Mouse (Mus musculus) intestine, embryonic 14.5 days (tissue): ENCODE measurements around the gene Spout1. TPM values are rescaled to one million over a fixed set of nuclear protein-coding genes. Genes with fewer than 3 reads are reported as not detected.

Source experiments
- ATAC-seq: fragments of 200-750 bp; cut with Nextera tagmentation; replicated peaks from 2 replicates; pipeline ENCODE4 v1.8.0; 2017; ENCODE audit warnings: low read depth, moderate number of reproducible peaks, moderate TSS enrichment, moderate library complexity; ENCODE audit not compliant: low FRiP score, low TSS enrichment
- DNase-seq: peaks from one replicate; pipeline ENCODE4 v3.0.0-alpha.2; 2018; ENCODE audit warnings: low spot score
- H3K27ac ChIP-seq: fragments of 300-500 bp; sonication (generic); 2 replicates; pipeline ENCODE4 v1.5.1; 2014; ENCODE audit warnings: low read depth, mild to moderate bottlenecking, control low read depth
- H3K27me3 ChIP-seq: fragments of 300-500 bp; sonication (generic); replicated peaks from 2 replicates; pipeline ENCODE4 v1.6.1; 2014; ENCODE audit warnings: low read length, control low read depth; ENCODE audit not compliant: control insufficient read depth, insufficient read depth
- H3K36me3 ChIP-seq: fragments of 300-500 bp; sonication (generic); 2 replicates; pipeline ENCODE4 v1.6.1; 2014; ENCODE audit warnings: low read length, control low read depth; ENCODE audit not compliant: control insufficient read depth, insufficient read depth
- H3K4me1 ChIP-seq: fragments of 300-500 bp; sonication (generic); replicated peaks from 2 replicates; pipeline ENCODE4 v1.6.1; 2014; ENCODE audit warnings: low read length, control low read depth, mixed read lengths; ENCODE audit not compliant: control insufficient read depth, insufficient read depth
- H3K4me2 ChIP-seq: fragments of 300-500 bp; sonication (generic); 2 replicates; pipeline ENCODE4 v1.6.1; 2014; ENCODE audit warnings: low read length
- H3K4me3 ChIP-seq: fragments of 300-500 bp; sonication (generic); 2 replicates; pipeline ENCODE4 v1.5.1; 2014; ENCODE audit warnings: low read depth, low read length, control low read depth, mixed read lengths
- H3K9ac ChIP-seq: fragments of 300-500 bp; sonication (generic); 2 replicates; pipeline ENCODE4 v1.6.1; 2014; ENCODE audit warnings: mild to moderate bottlenecking, low read length
- H3K9me3 ChIP-seq: fragments of 300-500 bp; sonication (generic); 2 replicates; pipeline ENCODE4 v1.6.1; 2016; ENCODE audit warnings: low read length, control low read depth; ENCODE audit not compliant: control insufficient read depth
- WGBS: fragments of 180-500 bp; shearing (Covaris S2); extraction: QIAGEN DNeasy Blood & Tissue Kit; methylation state at CpG from one replicate; pipeline ENCODE4 v1.1.7; 2014; 5-methylcytosine and 5-hydroxymethylcytosine counted together
- polyA plus RNA-seq: library from polyadenylated mRNA; unstranded; fragments of >200 nt; fragmentation: Nextera tagmentation; extraction: Ambion mirVana; gene quantifications from 2 replicates; pipeline ENCODE4 v1.2.1, GENCODE M21; 2014

The Spout1 gene
- polyA plus RNA-seq, 1 experiment from 2014 or later, result 71.1 TPM

GRCm38 (mm10) chr2:30207401-30207800 lies 29.1 kb upstream of the Spout1 start:
- Histone ChIP-seq H3K27me3 (no peaks in the 10 kb centered on the region), H3K36me3 (no peaks in the 10 kb centered on the region), H3K4me2 (no peak overlapping the region), H3K9ac (no peak overlapping the region), H3K27ac (no peak overlapping the region), H3K4me3 (no peak overlapping the region), H3K9me3 (no peaks in the 10 kb centered on the region), H3K4me1 (peaks cover 5% of the 10 kb centered on the region)
- ATAC-seq, result no peak
- 78% methylated on average over 4 of the region's 4 CpGs for WGBS
- DNase-seq, result no peak

DNA sequence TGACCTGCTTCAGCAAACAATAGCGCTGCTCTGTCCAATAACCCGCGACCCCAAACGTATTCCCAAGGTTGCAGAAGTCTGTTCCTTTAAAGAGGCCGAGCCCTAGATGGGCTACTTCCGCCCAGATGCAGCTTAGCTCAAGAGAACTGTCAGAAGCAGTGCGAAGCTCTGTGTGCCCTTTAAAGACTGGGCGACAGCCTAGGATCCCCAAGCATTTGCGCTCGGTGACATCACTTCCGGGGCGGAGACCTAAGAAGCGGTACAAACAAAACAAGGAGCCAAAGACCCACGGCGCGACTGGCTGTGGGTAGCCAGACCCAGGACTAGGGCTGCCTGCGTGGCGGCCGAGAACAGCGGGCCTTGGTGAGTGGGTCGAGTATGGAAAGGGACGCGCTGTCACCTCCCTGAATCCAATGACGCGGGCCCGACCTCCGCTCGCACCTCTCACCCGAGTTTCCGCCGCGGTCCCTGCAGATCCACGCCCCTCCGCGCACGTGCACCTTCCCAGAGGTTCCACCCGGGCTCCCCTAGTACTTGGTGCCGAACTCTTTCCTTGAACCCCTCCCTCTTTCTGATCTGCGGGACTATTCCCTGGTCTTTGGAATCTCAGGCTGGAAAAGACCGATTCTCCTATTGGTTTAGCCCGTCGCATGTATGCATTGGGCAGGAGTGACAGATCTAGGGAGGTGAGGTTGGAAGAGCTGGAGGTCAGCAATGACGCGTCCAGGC lies 27.5 kb upstream of the Spout1 start, which contains the start of gene Kyat1:
Kyat1 (minus strand) TSS at position 219 of the 729 bp plus-strand sequence.
- Histone ChIP-seq H3K4me1 (peaks cover 6% of the 10 kb centered on the region), H3K27me3 (no peaks in the 10 kb centered on the region), H3K36me3 (no peaks in the 10 kb centered on the region), H3K27ac (peak within 1 kb of the TSS; percentile 49; the same call in 1 of the 2 replicates), H3K9ac (peak within 1 kb of the TSS; percentile 45), H3K9me3 (no peaks in the 10 kb centered on the region), H3K4me3 (peak within 1 kb of the TSS; percentile 59), H3K4me2 (peak within 1 kb of the TSS; percentile 75)
- under 1% methylated on average over 44 of the region's 44 CpGs for WGBS
- peak; percentile 97 for DNase-seq
- peak; percentile 94 for ATAC-seq

DNA sequence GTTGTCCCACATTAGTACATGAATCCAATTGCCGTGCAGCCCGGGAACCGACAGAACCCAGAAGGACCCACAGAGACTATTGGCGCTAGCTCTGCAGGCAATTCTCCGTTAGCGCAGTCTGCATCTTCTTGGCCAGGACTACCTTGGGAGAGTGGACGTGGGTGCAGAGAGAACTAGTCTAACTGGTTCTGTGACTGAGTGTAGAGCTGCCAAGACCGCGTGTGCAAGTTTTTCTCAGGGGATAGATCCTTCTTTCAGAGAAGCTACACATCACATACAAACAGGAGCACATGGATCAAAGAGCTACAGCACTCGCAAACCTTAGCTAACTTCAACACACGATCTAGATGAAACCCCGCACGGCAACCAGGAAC lies 27.0 kb upstream of the Spout1 start:
- 2% methylated on average over 13 of the region's 13 CpGs for WGBS
- H3K4me1 ChIP-seq, result peaks cover 8% of the 10 kb centered on the region

GRCm38 (mm10) chr2:30203439-30203838 lies 25.2 kb upstream of the Spout1 start:
- Histone ChIP-seq H3K4me3 (no peak overlapping the region), H3K4me2 (no peak overlapping the region), H3K36me3 (no peaks in the 10 kb centered on the region), H3K9ac (no peak overlapping the region), H3K27me3 (no peaks in the 10 kb centered on the region), H3K9me3 (no peaks in the 10 kb centered on the region), H3K4me1 (peaks cover 8% of the 10 kb centered on the region), H3K27ac (no peak overlapping the region)
- ATAC-seq (no peak), DNase-seq (no peak)
- 77% methylated on average over 7 of the region's 7 CpGs for WGBS

More for the DNA sequence above, 27.0 kb upstream of the Spout1 start:
- H3K27ac ChIP-seq, result peak overlapping the region; percentile 49; the same call in 1 of the 2 replicates
- H3K27me3 ChIP-seq, result no peaks in the 10 kb centered on the region
- DNase-seq (no peak), ATAC-seq (peak; percentile 82)
- H3K9ac ChIP-seq, result peak overlapping the region; percentile 45
- no peaks in the 10 kb centered on the region for H3K9me3 ChIP-seq
- H3K36me3 ChIP-seq, result no peaks in the 10 kb centered on the region
- H3K4me3 ChIP-seq, result peak overlapping the region; percentile 59
- peak overlapping the region; percentile 75 for H3K4me2 ChIP-seq

DNA sequence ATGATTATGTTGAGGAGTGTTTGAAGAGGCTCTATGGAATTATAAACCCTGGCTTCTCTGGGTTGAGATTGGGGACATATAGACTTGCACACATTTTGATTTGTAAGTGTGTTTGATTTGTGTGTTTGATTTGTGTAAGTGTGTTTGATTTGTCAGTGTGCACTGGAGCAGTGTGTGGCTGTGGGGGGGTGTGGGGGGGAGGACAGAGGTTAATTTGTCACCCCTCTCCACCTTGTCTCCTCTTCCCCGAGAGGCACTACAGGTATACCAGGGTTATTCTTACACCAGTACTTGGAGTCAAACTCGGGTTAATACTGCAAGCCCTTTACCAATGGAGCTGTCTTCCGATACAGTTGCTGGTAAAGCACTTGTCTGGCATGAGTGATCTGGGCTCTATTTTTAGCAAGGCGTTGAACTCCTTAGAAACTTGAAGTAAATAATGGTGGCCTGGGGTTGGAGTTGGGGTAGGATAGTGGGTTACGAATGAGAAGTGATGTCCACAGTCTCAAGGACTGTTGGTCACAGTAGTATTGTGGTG lies 22.2 kb upstream of the Spout1 start:
- no peak for ATAC-seq
- Histone ChIP-seq H3K9ac (no peak overlapping the region), H3K36me3 (no peaks in the 10 kb centered on the region), H3K4me1 (peaks cover 8% of the 10 kb centered on the region), H3K9me3 (no peaks in the 10 kb centered on the region), H3K27ac (peak overlapping the region; percentile 38), H3K27me3 (no peaks in the 10 kb centered on the region), H3K4me3 (no peak overlapping the region), H3K4me2 (no peak overlapping the region)
- DNase-seq, result no peak
- WGBS, result 58% methylated on average over 5 of the region's 5 CpGs

DNA sequence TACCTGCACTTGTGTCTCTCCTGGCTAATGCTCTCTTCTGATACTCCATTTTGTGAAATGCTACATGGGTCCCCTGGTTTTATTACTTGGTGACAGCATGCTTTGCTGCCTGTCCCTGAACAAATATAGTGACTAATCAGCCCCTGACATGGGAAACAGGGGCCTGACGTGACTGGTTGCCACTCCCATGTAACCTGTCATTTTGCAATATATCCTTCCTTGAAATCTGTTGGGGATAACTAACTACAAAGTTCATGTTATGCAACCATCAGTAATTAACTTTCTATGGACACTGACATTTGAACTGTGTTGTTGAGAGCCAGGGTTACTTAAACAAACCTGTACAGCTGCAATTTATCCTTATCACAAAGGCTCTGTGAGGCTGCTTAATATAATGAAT lies 21.7 kb upstream of the Spout1 start:
- H3K27ac ChIP-seq, result peak overlapping the region; percentile 60
- H3K9me3 ChIP-seq, result no peaks in the 10 kb centered on the region
- WGBS, result 49% methylated on average over 1 of the region's 1 CpGs
- H3K36me3 ChIP-seq, result no peaks in the 10 kb centered on the region
- no peak overlapping the region for H3K4me3 ChIP-seq
- no peaks in the 10 kb centered on the region for H3K27me3 ChIP-seq
- no peak overlapping the region for H3K9ac ChIP-seq
- H3K4me1 ChIP-seq, result peaks cover 8% of the 10 kb centered on the region
- ATAC-seq (peak; percentile 83), DNase-seq (no peak)
- no peak overlapping the region for H3K4me2 ChIP-seq

GRCm38 (mm10) chr2:30198021-30198420 lies 19.8 kb upstream of the Spout1 start:
- 68% methylated on average over 4 of the region's 4 CpGs for WGBS
- DNase-seq (no peak), ATAC-seq (no peak)
- Histone ChIP-seq H3K27ac (no peak overlapping the region), H3K36me3 (no peaks in the 10 kb centered on the region), H3K9ac (no peak overlapping the region), H3K9me3 (no peaks in the 10 kb centered on the region), H3K4me3 (no peak overlapping the region), H3K4me1 (0 out of 2 replicates have a peak, but pooled peaks cover 3% of the 10 kb centered on the region), H3K27me3 (no peaks in the 10 kb centered on the region), H3K4me2 (no peak overlapping the region)

- Histone ChIP-seq H3K27me3 (no peaks in the 10 kb centered on the region), H3K9ac (no peak overlapping the region), H3K36me3 (no peaks in the 10 kb centered on the region), H3K9me3 (no peaks in the 10 kb centered on the region), H3K27ac (no peak overlapping the region), H3K4me2 (no peak overlapping the region), H3K4me1 (no peaks in the 10 kb centered on the region), H3K4me3 (no peak overlapping the region)
- ATAC-seq, result no peak
- WGBS, result 84% methylated on average over 3 of the region's 3 CpGs
- DNase-seq, result no peak
Measured at GRCm38 (mm10) chr2:30194656-30195055, 16.4 kb upstream of the Spout1 start.
